Mouse (Mus musculus) hindbrain, embryonic 11.5 days (tissue): ENCODE data around the gene Sh2d3c. TPM values are rescaled to one million over a fixed set of nuclear protein-coding genes. Genes with fewer than 3 reads are reported as not detected.

Source experiments
- ATAC-seq: fragments of 200-750 bp; cut with Nextera tagmentation; 2 replicates; pipeline ENCODE4 v1.8.0; 2017; ENCODE audit warnings: mild to moderate bottlenecking, moderate TSS enrichment, moderate library complexity; ENCODE audit not compliant: low FRiP score
- DNase-seq: peaks from one replicate; pipeline ENCODE4 v3.0.0-alpha.2; 2015; ENCODE audit warnings: low spot score
- H3K27ac ChIP-seq: fragments of 300-500 bp; sonication (generic); 2 replicates; pipeline ENCODE4 v1.5.1; 2014; ENCODE audit warnings: mild to moderate bottlenecking, low read depth, low read length
- H3K27me3 ChIP-seq: fragments of 300-500 bp; sonication (generic); 2 replicates; pipeline ENCODE4 v1.6.1; 2014; ENCODE audit warnings: mild to moderate bottlenecking, low read length, moderate library complexity, mixed read lengths; ENCODE audit not compliant: control insufficient read depth, insufficient read depth
- H3K36me3 ChIP-seq: fragments of 300-500 bp; sonication (generic); 2 replicates; pipeline ENCODE4 v1.6.1; 2014; ENCODE audit warnings: mild to moderate bottlenecking, low read length, moderate library complexity, mixed read lengths; ENCODE audit not compliant: control insufficient read depth, insufficient read depth
- H3K4me1 ChIP-seq: fragments of 300-500 bp; sonication (generic); replicated peaks from 2 replicates; pipeline ENCODE4 v1.6.1; 2014; ENCODE audit warnings: low read length, mixed read lengths; ENCODE audit not compliant: control insufficient read depth, insufficient read depth
- H3K4me2 ChIP-seq: fragments of 300-500 bp; sonication (generic); replicated peaks from 2 replicates; pipeline ENCODE4 v1.6.1; 2014; ENCODE audit warnings: mild to moderate bottlenecking, low read depth, low read length
- H3K4me3 ChIP-seq: fragments of 300-500 bp; sonication (generic); 2 replicates; pipeline ENCODE4 v1.5.1; 2014; ENCODE audit warnings: low read depth, low read length
- H3K9ac ChIP-seq: fragments of 300-500 bp; sonication (generic); 2 replicates; pipeline ENCODE4 v1.6.1; 2014; ENCODE audit warnings: low read depth, low read length
- H3K9me3 ChIP-seq: fragments of 300-500 bp; sonication (generic); 2 replicates; pipeline ENCODE4 v1.6.1; 2016; ENCODE audit warnings: low read length; ENCODE audit not compliant: control insufficient read depth
- WGBS: fragments of 180-500 bp; shearing (Covaris S2); extraction: QIAGEN DNeasy Blood & Tissue Kit; methylation state at CpG from one replicate; pipeline ENCODE4 v1.1.7; 2014; 5-methylcytosine and 5-hydroxymethylcytosine counted together
- polyA plus RNA-seq: library from polyadenylated mRNA; unstranded; fragments of >200 nt; fragmentation: Nextera tagmentation; extraction: Ambion mirVana; gene quantifications from 2 replicates; pipeline ENCODE4 v1.2.1, GENCODE M21; 2014

Sh2d3c gene
- polyA plus RNA-seq, 1 experiment from 2014 or later: 25.9 TPM

DNA sequence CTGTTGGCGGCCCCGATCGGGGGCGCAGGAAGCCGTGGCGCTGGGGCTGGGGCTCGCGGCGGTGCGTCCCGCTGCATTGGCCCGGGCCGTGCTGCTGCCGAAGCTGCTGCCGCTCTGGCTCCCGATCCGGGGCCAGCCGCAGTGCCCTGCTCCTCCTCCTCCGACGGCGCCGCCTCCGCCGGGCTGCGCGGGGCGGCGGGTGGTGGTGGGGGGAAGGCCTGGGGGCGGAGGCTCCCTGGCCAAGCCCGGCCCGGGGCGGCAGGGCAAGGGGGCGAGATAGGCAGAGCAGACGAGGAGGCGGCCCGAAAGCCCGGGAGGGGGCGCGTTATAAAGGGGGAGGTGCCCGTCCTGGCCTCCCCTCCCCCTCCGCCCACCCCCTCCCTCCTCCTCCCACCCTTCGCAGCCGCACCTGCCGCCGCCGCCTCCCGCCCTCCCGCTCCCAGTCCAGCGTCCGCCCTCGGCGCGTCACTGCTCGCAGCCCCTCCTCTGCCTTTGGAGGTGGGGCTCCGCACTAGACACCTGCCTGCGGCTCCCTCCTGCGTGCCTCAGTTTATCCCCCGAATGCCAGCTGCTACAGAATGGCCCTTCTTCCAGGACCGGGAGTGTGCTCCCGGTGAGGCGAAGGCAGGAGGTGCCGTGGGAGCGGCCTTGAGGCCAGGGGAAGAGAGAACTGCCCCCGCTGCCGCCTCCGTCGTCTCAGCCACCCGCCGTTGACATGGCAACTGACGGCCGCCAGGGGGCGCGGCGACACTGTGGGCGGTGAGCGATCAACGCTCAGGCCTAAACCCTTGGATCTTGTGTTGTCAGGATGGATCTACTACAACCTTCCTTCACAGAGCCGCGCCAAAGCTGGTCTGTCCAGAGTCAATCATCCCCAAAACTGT, 7.7 kb upstream of the Sh2d3c start, which contains the start of gene Cdk9:
TSS of gene Cdk9 (minus strand) at position 143 of the 884 bp plus-strand sequence.
- ATAC-seq: peak; percentile 83
- H3K27ac ChIP-seq: peak within 1 kb of the TSS; percentile 99
- WGBS: under 1% methylated on average over 49 of the region's 79 CpGs

DNA sequence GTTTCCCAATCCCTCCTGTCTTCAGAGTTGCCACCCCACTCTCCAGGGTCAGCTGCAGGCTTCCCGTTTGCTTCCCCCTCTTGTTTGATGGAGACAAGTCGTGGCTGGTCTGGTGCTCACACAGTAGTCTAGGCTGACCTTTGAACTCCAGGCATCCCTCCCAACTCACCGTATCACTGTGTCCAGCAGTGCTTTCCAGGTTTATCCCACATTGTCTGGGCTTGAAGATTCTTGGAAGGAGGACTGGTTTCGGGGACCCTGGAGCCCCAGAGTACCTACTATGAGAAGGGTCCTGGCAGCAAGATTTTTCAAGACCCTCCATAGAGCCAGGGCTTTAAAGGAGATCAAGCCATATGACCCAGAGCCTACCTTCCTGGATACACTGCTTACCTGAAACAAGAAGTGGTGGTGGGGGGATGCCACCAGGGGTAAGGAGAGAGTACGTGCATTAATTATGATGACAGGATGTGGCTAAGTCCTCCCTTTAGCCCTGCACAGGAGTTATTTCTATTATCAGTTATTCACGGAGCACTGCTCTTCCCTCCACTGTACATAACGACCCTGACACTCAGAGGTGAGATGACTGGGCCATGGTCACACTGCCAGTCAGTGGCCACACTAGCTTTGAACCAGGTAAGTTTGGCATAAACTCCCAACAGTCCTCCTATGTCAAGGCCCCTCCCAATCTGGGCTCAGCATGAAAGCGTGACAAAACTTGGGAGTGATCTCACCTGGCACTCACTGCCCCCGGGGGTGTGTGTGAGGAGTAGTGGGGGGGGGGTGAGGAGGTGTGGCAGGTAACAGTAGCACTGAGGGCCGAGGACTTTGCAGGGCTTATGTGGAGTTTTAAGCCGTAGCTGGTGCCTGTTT, 6.5 kb upstream of the Sh2d3c start:
- Histone ChIP-seq H3K27ac (peak overlapping the region; percentile 99; the same call in 1 of the 2 replicates), H3K4me2 (no peak overlapping the region), H3K4me1 (peaks cover 5% of the 10 kb centered on the region; the same call in 1 of the 2 replicates), H3K9me3 (no peaks in the 10 kb centered on the region), H3K27me3 (no peaks in the 10 kb centered on the region), H3K9ac (no peak overlapping the region), H3K4me3 (no peak overlapping the region), H3K36me3 (peaks cover 4% of the 10 kb centered on the region; the same call in 1 of the 2 replicates)
- ATAC-seq: no peak
- 56% methylated on average over 11 of the region's 11 CpGs for WGBS
- no peak for DNase-seq

More for the DNA sequence above, 7.7 kb upstream of the Sh2d3c start, which contains the start of gene Cdk9:
- H3K27me3 ChIP-seq: no peaks in the 10 kb centered on the region
- H3K4me3 ChIP-seq: peak within 1 kb of the TSS; percentile 93
- peak within 1 kb of the TSS; percentile 90 for H3K4me2 ChIP-seq
- peaks cover 5% of the 10 kb centered on the region for H3K36me3 ChIP-seq
- peak within 1 kb of the TSS; percentile 91 for H3K9ac ChIP-seq
- DNase-seq: peak; percentile 96
- H3K4me1 ChIP-seq: peaks cover 5% of the 10 kb centered on the region; the same call in 1 of the 2 replicates
- H3K9me3 ChIP-seq: no peaks in the 10 kb centered on the region

- no peak overlapping the region for H3K9ac ChIP-seq
- H3K4me3 ChIP-seq: no peak overlapping the region
- no peaks in the 10 kb centered on the region for H3K36me3 ChIP-seq
- no peaks in the 10 kb centered on the region for H3K27me3 ChIP-seq
- no peak for ATAC-seq
- no peaks in the 10 kb centered on the region for H3K9me3 ChIP-seq
- DNase-seq: no peak
- no peak overlapping the region for H3K27ac ChIP-seq
- WGBS: 70% methylated on average over 4 of the region's 4 CpGs
- H3K4me1 ChIP-seq: peaks cover 5% of the 10 kb centered on the region; the same call in 1 of the 2 replicates
- no peak overlapping the region for H3K4me2 ChIP-seq
Observed at GRCm38 (mm10) chr2:32714987-32715425, 5.8 kb upstream of the Sh2d3c start.

GRCm38 (mm10) chr2:32718761-32719160, 2.1 kb upstream of the Sh2d3c start:
- 47% methylated on average over 9 of the region's 9 CpGs for WGBS
- 0 out of 2 replicates have a peak, but pooled peaks have one; percentile 22 for ATAC-seq
- no peak overlapping the region for H3K4me3 ChIP-seq
- H3K27me3 ChIP-seq: no peaks in the 10 kb centered on the region
- H3K9me3 ChIP-seq: no peaks in the 10 kb centered on the region
- H3K4me2 ChIP-seq: no peak overlapping the region
- no peaks in the 10 kb centered on the region for H3K36me3 ChIP-seq
- H3K27ac ChIP-seq: no peak overlapping the region
- H3K4me1 ChIP-seq: no peaks in the 10 kb centered on the region
- no peak for DNase-seq
- H3K9ac ChIP-seq: no peak overlapping the region

DNA sequence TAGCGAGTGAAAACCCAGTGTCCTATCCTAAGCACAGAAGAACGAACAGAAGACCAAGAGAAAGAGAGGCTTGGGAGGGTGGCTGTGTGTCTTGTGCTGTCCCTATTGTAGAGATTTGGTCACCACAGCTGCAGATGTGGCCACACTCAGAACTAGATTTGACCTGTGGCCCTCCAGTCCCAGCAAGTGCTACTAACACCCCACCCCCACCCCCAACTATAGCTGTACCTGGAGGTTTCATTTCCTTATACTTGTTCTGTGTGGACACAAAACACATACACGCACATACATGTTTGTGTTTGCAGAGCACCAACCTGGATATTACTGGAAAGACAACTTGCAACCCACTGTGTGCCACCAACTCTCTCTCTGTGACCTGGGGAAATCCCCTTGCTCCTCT, 802 bp upstream of the Sh2d3c start:
- Histone ChIP-seq H3K9me3 (no peaks in the 10 kb centered on the region), H3K27ac (no peak overlapping the region), H3K4me2 (no peak overlapping the region), H3K4me3 (no peak overlapping the region), H3K27me3 (no peaks in the 10 kb centered on the region), H3K9ac (no peak overlapping the region), H3K36me3 (no peaks in the 10 kb centered on the region), H3K4me1 (no peaks in the 10 kb centered on the region)
- 99% methylated on average over 3 of the region's 3 CpGs for WGBS
- no peak for DNase-seq
- ATAC-seq: no peak

DNA sequence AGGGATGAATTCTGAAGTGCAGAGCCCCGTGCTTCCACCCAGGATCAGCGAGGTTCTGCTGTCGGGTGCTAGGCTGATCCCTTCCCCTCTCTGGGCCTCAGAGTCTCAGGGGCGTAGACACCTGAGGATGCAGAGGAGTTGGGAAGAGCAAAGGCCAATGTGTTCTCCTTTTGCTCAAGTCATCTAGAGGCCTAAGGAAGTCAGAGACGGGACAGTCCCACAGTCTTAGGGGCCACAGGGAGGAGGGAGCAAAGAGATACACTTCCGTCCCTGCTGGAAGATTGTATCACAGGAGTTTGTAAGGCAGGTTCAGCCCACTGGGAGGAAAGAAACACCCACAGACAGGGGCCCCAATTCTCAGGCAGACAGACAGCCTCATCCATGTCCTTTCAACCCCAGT, 1.2 kb downstream of the Sh2d3c start:
- no peak overlapping the region for H3K27ac ChIP-seq
- no peaks in the 10 kb centered on the region for H3K4me1 ChIP-seq
- no peak overlapping the region for H3K4me2 ChIP-seq
- H3K27me3 ChIP-seq: no peaks in the 10 kb centered on the region
- H3K4me3 ChIP-seq: no peak overlapping the region
- ATAC-seq: no peak
- WGBS: 70% methylated on average over 6 of the region's 6 CpGs
- no peak for DNase-seq
- H3K9me3 ChIP-seq: no peaks in the 10 kb centered on the region
- no peaks in the 10 kb centered on the region for H3K36me3 ChIP-seq
- no peak overlapping the region for H3K9ac ChIP-seq

- no peak overlapping the region for H3K27ac ChIP-seq
- no peak for ATAC-seq
- 86% methylated on average over 3 of the region's 3 CpGs for WGBS
- no peaks in the 10 kb centered on the region for H3K27me3 ChIP-seq
- no peaks in the 10 kb centered on the region for H3K9me3 ChIP-seq
- DNase-seq: no peak
- H3K36me3 ChIP-seq: no peaks in the 10 kb centered on the region
- H3K4me1 ChIP-seq: no peaks in the 10 kb centered on the region
- no peak overlapping the region for H3K9ac ChIP-seq
- H3K4me2 ChIP-seq: no peak overlapping the region
- no peak overlapping the region for H3K4me3 ChIP-seq
Observed at GRCm38 (mm10) chr2:32722581-32722980, 1.7 kb downstream of the Sh2d3c start.

DNA sequence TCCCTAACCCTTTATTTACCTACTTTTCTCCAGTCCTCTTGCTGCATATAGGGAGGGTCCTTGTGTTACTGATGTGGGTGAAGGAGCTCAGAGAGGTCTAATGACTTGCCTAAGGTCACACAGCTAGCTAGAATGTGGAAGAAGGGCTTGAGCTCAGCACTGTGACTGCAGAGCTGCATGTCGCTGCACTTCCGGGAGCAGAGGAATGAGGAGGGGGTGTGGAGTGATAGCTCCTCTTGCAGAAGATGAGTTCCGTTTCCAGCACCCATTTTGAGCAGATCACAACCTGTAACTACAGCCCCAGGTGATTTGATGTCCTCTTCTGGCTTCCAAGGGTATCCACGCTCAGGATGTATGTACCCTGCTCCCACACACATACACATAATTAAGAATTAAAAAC, 3.3 kb downstream of the Sh2d3c start:
- no peaks in the 10 kb centered on the region for H3K27me3 ChIP-seq
- H3K9me3 ChIP-seq: no peaks in the 10 kb centered on the region
- no peak overlapping the region for H3K27ac ChIP-seq
- ATAC-seq (no peak), DNase-seq (no peak)
- WGBS: 88% methylated on average over 4 of the region's 4 CpGs
- H3K4me3 ChIP-seq: no peak overlapping the region
- H3K9ac ChIP-seq: no peak overlapping the region
- no peaks in the 10 kb centered on the region for H3K4me1 ChIP-seq
- no peak overlapping the region for H3K4me2 ChIP-seq
- no peaks in the 10 kb centered on the region for H3K36me3 ChIP-seq
